In the genomic region with DNA sequence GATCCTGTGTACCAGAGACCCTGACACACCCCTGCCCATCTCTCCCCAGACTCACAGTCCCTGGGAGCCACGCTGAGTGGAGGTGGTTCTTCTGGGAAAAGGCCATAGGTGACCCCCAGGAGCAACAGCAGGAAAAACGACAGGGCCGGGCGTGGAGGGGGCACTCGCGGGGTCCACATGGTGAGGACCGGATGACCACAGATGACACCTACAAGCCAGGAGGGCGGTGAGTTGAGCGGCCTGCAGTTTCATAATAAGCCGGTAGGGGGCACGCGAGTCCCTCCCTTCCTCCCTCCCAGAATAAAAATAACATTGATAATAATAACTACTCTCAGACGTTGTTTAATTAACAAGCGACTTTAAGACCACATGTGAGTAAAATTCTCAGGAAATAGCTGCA, we compare ENCODE assay signal across 8 mouse cellular contexts. TPM values are rescaled to one million over a fixed set of nuclear protein-coding genes. Genes with fewer than 3 reads are reported as not detected.
DNase-seq lines count a peak whose midpoint lies in the region; ATAC-seq and TF ChIP-seq lines count a peak whose summit lies in the region.

No protein-coding gene starts in this region.

- peak; percentile 65 for DNase-seq in hindbrain, embryonic 14.5 days (ENCODE audit: low spot score)
- DNase-seq in G1E (ENCODE audit: low spot score): peak; percentile 58
- peak; percentile 82 to 88 for DNase-seq in cerebellum, postnatal 14 days
- DNase-seq in heart, postnatal 10 days: peak; percentile 75 to 86
- DNase-seq in liver, embryonic 11.5 days (ENCODE audit: low spot score): peak; percentile 72
- DNase-seq in monocyte, adult 2 months (ENCODE audit: low read depth in 1 of 2, low spot score in 2 of 2): peak; percentile 33 to 62
- peak; percentile 81 for DNase-seq in thymus, postnatal 4 days

- H3K4me1 ChIP-seq in hindbrain, embryonic 14.5 days (replicated peaks; ENCODE audit: control insufficient read depth, insufficient read depth, low read length): peaks cover 4% of the 10 kb centered on the region
- peaks cover 40% of the 10 kb centered on the region for H3K4me1 ChIP-seq in hindbrain, embryonic 13.5 days (replicated peaks)
- H3K4me1 ChIP-seq in G1E (ENCODE audit: insufficient read depth, low read depth, low read length): peaks cover 35% of the 10 kb centered on the region
- peaks cover 21% of the 10 kb centered on the region for H3K4me1 ChIP-seq in liver, embryonic 11.5 days (replicated peaks; ENCODE audit: control insufficient read depth, insufficient read depth, low read length)

- ATAC-seq in hindbrain, embryonic 14.5 days (ENCODE audit: low FRiP score): no peak
- no peak for ATAC-seq in hindbrain, embryonic 13.5 days (ENCODE audit: low FRiP score)
- ATAC-seq in G1E (ENCODE audit: extremely low read depth, insufficient number of reproducible peaks, low FRiP score, poor library complexity, severe bottlenecking): no peak
- no peak for ATAC-seq in liver, embryonic 11.5 days (replicated peaks; ENCODE audit: low FRiP score)

- no peak overlapping the region for H3K4me3 ChIP-seq in hindbrain, embryonic 14.5 days (replicated peaks; ENCODE audit: low read length)
- H3K4me3 ChIP-seq in hindbrain, embryonic 13.5 days: no peak overlapping the region
- no peak overlapping the region for H3K4me3 ChIP-seq in G1E (ENCODE audit: low read depth, low read length)
- 0 out of 2 replicates have a peak overlapping the region, but pooled peaks have one; percentile 10 for H3K4me3 ChIP-seq in liver, embryonic 11.5 days (ENCODE audit: low read depth, low read length)

- H3K9ac ChIP-seq in hindbrain, embryonic 14.5 days: no peak overlapping the region
- no peak overlapping the region for H3K9ac ChIP-seq in hindbrain, embryonic 13.5 days
- no peak overlapping the region for H3K9ac ChIP-seq in liver, embryonic 11.5 days (ENCODE audit: low read depth, low read length)

- peak; percentile 93 for TF ChIP-seq CTCF in G1E (IDR thresholded peaks at IDR 0.05; ENCODE audit: low read depth, low read length)

- WGBS in hindbrain, embryonic 14.5 days: 5% methylated on average over 14 of the region's 14 CpGs
- WGBS in hindbrain, embryonic 13.5 days: 7% methylated on average over 14 of the region's 14 CpGs
- WGBS in liver, embryonic 11.5 days: 2% methylated on average over 14 of the region's 14 CpGs

- H3K9me3 ChIP-seq in hindbrain, embryonic 14.5 days (ENCODE audit: control insufficient read depth, low read length): no peaks in the 10 kb centered on the region
- H3K9me3 ChIP-seq in hindbrain, embryonic 13.5 days: no peaks in the 10 kb centered on the region
- no peaks in the 10 kb centered on the region for H3K9me3 ChIP-seq in G1E (replicated peaks)
- no peaks in the 10 kb centered on the region for H3K9me3 ChIP-seq in liver, embryonic 11.5 days (ENCODE audit: control insufficient read depth, low read length)

- intact Hi-C loops in heart, postnatal 10 days (cut with DNase I): loop anchor here (1.0 to 5.0 kb wide), 3 partner anchors 27 to 220 kb away; no protein-coding TSS in a partner anchor

- peaks cover 40% of the 10 kb centered on the region for H3K36me3 ChIP-seq in hindbrain, embryonic 14.5 days (replicated peaks; ENCODE audit: control insufficient read depth, insufficient read depth)
- H3K36me3 ChIP-seq in hindbrain, embryonic 13.5 days: peaks cover 40% of the 10 kb centered on the region
- H3K36me3 ChIP-seq in G1E (replicated peaks): peaks cover 30% of the 10 kb centered on the region
- H3K36me3 ChIP-seq in liver, embryonic 11.5 days (ENCODE audit: control insufficient read depth, insufficient read depth, low read length): no peaks in the 10 kb centered on the region

- H3K27ac ChIP-seq in hindbrain, embryonic 14.5 days: no peak overlapping the region
- no peak overlapping the region for H3K27ac ChIP-seq in hindbrain, embryonic 13.5 days
- H3K27ac ChIP-seq in liver, embryonic 11.5 days (ENCODE audit: low read depth, low read length): no peak overlapping the region; the same call in 1 of the 2 replicates

- H3K4me2 ChIP-seq in hindbrain, embryonic 14.5 days (replicated peaks): no peak overlapping the region
- H3K4me2 ChIP-seq in hindbrain, embryonic 13.5 days: no peak overlapping the region
- peak overlapping the region; percentile 43 for H3K4me2 ChIP-seq in liver, embryonic 11.5 days

- H3K27me3 ChIP-seq in hindbrain, embryonic 14.5 days (ENCODE audit: control insufficient read depth, insufficient read depth, low read length): no peaks in the 10 kb centered on the region
- H3K27me3 ChIP-seq in hindbrain, embryonic 13.5 days: peaks cover 28% of the 10 kb centered on the region
- peaks cover 28% of the 10 kb centered on the region for H3K27me3 ChIP-seq in G1E (ENCODE audit: insufficient read depth, low read length)
- H3K27me3 ChIP-seq in liver, embryonic 11.5 days (replicated peaks; ENCODE audit: control insufficient read depth, insufficient read depth, low read length): no peaks in the 10 kb centered on the region

RNA-seq across cellular contexts. Expression of a gene that starts 7.5 kb away (rescaled TPM):
- polyA plus RNA-seq in hindbrain, embryonic 14.5 days (2014; fragmentation: Nextera tagmentation; extraction: Ambion mirVana): 18.3 and 20.5 TPM in 2 replicates
- 10.5 and 11.7 TPM in 2 replicates for polyA plus RNA-seq in hindbrain, embryonic 13.5 days (2015; fragmentation: Nextera tagmentation; extraction: Ambion mirVana)
- total RNA-seq in G1E (2014; fragmentation: Nextera tagmentation) (2.7 and 4.0 TPM in 2 replicates), G1E (2017) (3.4 and 3.6 TPM in 2 replicates)
- polyA plus RNA-seq in G1E (2012): 14.1 and 16.1 TPM in 2 replicates
- total RNA-seq in heart, postnatal 10 days (2021): 10 to 100 TPM; 11.3 to 13.7 TPM
- 1.4 and 1.5 TPM in 2 replicates for polyA plus RNA-seq in liver, embryonic 11.5 days (2014; fragmentation: Nextera tagmentation; extraction: Ambion mirVana)

RNA-seq across cellular contexts. Expression of a gene that starts 10.9 kb away (rescaled TPM):
- 0.19 and 0.20 TPM in 2 replicates for polyA plus RNA-seq in hindbrain, embryonic 14.5 days (2014; fragmentation: Nextera tagmentation; extraction: Ambion mirVana)
- polyA plus RNA-seq in hindbrain, embryonic 13.5 days (2015; fragmentation: Nextera tagmentation; extraction: Ambion mirVana): not detected in 2 replicates
- total RNA-seq in G1E (2014; fragmentation: Nextera tagmentation): not detected in 2 replicates
- total RNA-seq in G1E (2017): not detected in 2 replicates
- polyA plus RNA-seq in G1E (2012): 0.04 TPM in 1 of 2 replicates, not detected in the other
- 10 to 100 TPM; 12.6 to 25.2 TPM for total RNA-seq in heart, postnatal 10 days (2021)
- polyA plus RNA-seq in liver, embryonic 11.5 days (2014; fragmentation: Nextera tagmentation; extraction: Ambion mirVana): 0.23 and 0.34 TPM in 2 replicates

RNA-seq across cellular contexts. Expression of a gene that starts 15.3 kb away (rescaled TPM):
- polyA plus RNA-seq in hindbrain, embryonic 14.5 days (2014; fragmentation: Nextera tagmentation; extraction: Ambion mirVana): 1.9 and 2.1 TPM in 2 replicates
- 0.83 and 1.0 TPM in 2 replicates for polyA plus RNA-seq in hindbrain, embryonic 13.5 days (2015; fragmentation: Nextera tagmentation; extraction: Ambion mirVana)
- total RNA-seq in G1E (2014; fragmentation: Nextera tagmentation) (not detected in 2 replicates), G1E (2017) (0.06 TPM in 1 of 2 replicates, not detected in the other)
- not detected in 2 replicates for polyA plus RNA-seq in G1E (2012)
- 100 to 1,000 TPM; 126 to 166 TPM for total RNA-seq in heart, postnatal 10 days (2021)
- 0.43 and 0.68 TPM in 2 replicates for polyA plus RNA-seq in liver, embryonic 11.5 days (2014; fragmentation: Nextera tagmentation; extraction: Ambion mirVana)

RNA-seq across cellular contexts. Expression of a gene that starts 23.1 kb away (rescaled TPM):
- 0.12 and 0.20 TPM in 2 replicates for polyA plus RNA-seq in hindbrain, embryonic 14.5 days (2014; fragmentation: Nextera tagmentation; extraction: Ambion mirVana)
- 0.10 TPM in 2 replicates for polyA plus RNA-seq in hindbrain, embryonic 13.5 days (2015; fragmentation: Nextera tagmentation; extraction: Ambion mirVana)
- total RNA-seq in G1E (2014; fragmentation: Nextera tagmentation) (not detected in 2 replicates), G1E (2017) (0.05 and 0.06 TPM in 2 replicates)
- polyA plus RNA-seq in G1E (2012): not detected in 2 replicates
- 100 to 1,000 TPM in 1 of 2 experiments, 10 to 100 TPM in 1; 80.9 to 155 TPM for total RNA-seq in heart, postnatal 10 days (2021)
- 0.14 TPM in 1 of 2 replicates, not detected in the other for polyA plus RNA-seq in liver, embryonic 11.5 days (2014; fragmentation: Nextera tagmentation; extraction: Ambion mirVana)

RNA-seq across cellular contexts. Expression of a gene that starts 29.6 kb away (rescaled TPM):
- 8.4 and 9.9 TPM in 2 replicates for polyA plus RNA-seq in hindbrain, embryonic 14.5 days (2014; fragmentation: Nextera tagmentation; extraction: Ambion mirVana)
- polyA plus RNA-seq in hindbrain, embryonic 13.5 days (2015; fragmentation: Nextera tagmentation; extraction: Ambion mirVana): 7.9 and 9.2 TPM in 2 replicates
- total RNA-seq in G1E (2014; fragmentation: Nextera tagmentation): 2.0 and 2.1 TPM in 2 replicates
- total RNA-seq in G1E (2017): 2.8 and 3.2 TPM in 2 replicates
- 1.0 and 1.1 TPM in 2 replicates for polyA plus RNA-seq in G1E (2012)
- total RNA-seq in heart, postnatal 10 days (2021): 1 to 10 TPM; 5.8 to 8.4 TPM
- polyA plus RNA-seq in liver, embryonic 11.5 days (2014; fragmentation: Nextera tagmentation; extraction: Ambion mirVana): 6.8 and 7.5 TPM in 2 replicates
